Mouse (Mus musculus): ENCODE measurements around the gene Sgms1.
"Not testable (repeated sequence)": the region's sequence is repeated elsewhere in the genome, so short reads cannot be mapped to it uniquely, and the experiment has no call there.

Gene Sgms1

GRCm38 (mm10) chr19:32325100-32325768, 64.3 kb downstream of the Sgms1 start:
- no peak for DNase-seq (ENCODE audit: low spot score)

GRCm38 (mm10) chr19:32324550-32324949, 65.0 kb downstream of the Sgms1 start:
- no peak for DNase-seq (ENCODE audit: low spot score)

GRCm38 (mm10) chr19:32323070-32323469, 66.4 kb downstream of the Sgms1 start:
- no peak for DNase-seq (ENCODE audit: low spot score)

GRCm38 (mm10) chr19:32322429-32323035, 67.0 kb downstream of the Sgms1 start:
- DNase-seq (ENCODE audit: low spot score) = peak; percentile 40

- peak; percentile 83 for DNase-seq (ENCODE audit: low spot score)
Observed at GRCm38 (mm10) chr19:32320366-32320666, 69.2 kb downstream of the Sgms1 start.

GRCm38 (mm10) chr19:32319531-32320365, 69.8 kb downstream of the Sgms1 start:
- DNase-seq (ENCODE audit: low spot score) = no peak

GRCm38 (mm10) chr19:32319057-32319456, 70.5 kb downstream of the Sgms1 start:
- no peak for DNase-seq (ENCODE audit: low spot score)

GRCm38 (mm10) chr19:32317347-32317746, 72.2 kb downstream of the Sgms1 start:
- DNase-seq (ENCODE audit: low spot score) = not testable (repeated sequence)

- DNase-seq (ENCODE audit: low spot score) = no peak
Observed at GRCm38 (mm10) chr19:32313304-32313703, 76.2 kb downstream of the Sgms1 start.

- no peak for DNase-seq (ENCODE audit: low spot score)
Observed at GRCm38 (mm10) chr19:32311762-32312161, 77.8 kb downstream of the Sgms1 start.

- DNase-seq (ENCODE audit: low spot score) = no peak
Observed at GRCm38 (mm10) chr19:32311063-32311462, 78.5 kb downstream of the Sgms1 start.

- DNase-seq (ENCODE audit: low spot score) = no peak
Observed at GRCm38 (mm10) chr19:32310483-32310882, 79.0 kb downstream of the Sgms1 start.

- no peak for DNase-seq (ENCODE audit: low spot score)
Observed at GRCm38 (mm10) chr19:32309346-32309745, 80.2 kb downstream of the Sgms1 start.

- no peak for DNase-seq (ENCODE audit: low spot score)
Observed at GRCm38 (mm10) chr19:32308311-32308710, 81.2 kb downstream of the Sgms1 start.

- peak; percentile 55 for DNase-seq (ENCODE audit: low spot score)
Observed at GRCm38 (mm10) chr19:32304898-32305297, 84.6 kb downstream of the Sgms1 start.

GRCm38 (mm10) chr19:32304008-32304873, 85.3 kb downstream of the Sgms1 start:
- DNase-seq (ENCODE audit: low spot score) = peak; percentile 71

GRCm38 (mm10) chr19:32302835-32303381, 86.6 kb downstream of the Sgms1 start:
- DNase-seq (ENCODE audit: low spot score) = no peak

GRCm38 (mm10) chr19:32301568-32301967, 87.9 kb downstream of the Sgms1 start:
- DNase-seq (ENCODE audit: low spot score) = no peak

GRCm38 (mm10) chr19:32298221-32298620, 91.3 kb downstream of the Sgms1 start:
- DNase-seq (ENCODE audit: low spot score) = no peak

- no peak for DNase-seq (ENCODE audit: low spot score)
Observed at GRCm38 (mm10) chr19:32296863-32297262, 92.7 kb downstream of the Sgms1 start.

GRCm38 (mm10) chr19:32295581-32295980, 93.9 kb downstream of the Sgms1 start:
- no peak for DNase-seq (ENCODE audit: low spot score)

Data from urinary bladder, postnatal 14 days (tissue).